Mouse (Mus musculus) MEL (cell line): ENCODE results near the gene Tcea3. TPM values are rescaled to one million over a fixed set of nuclear protein-coding genes. Genes with fewer than 3 reads are reported as not detected.

Experiments used
- DNase-seq: peaks from one replicate; pipeline ENCODE4 v3.0.0; 2011; ENCODE audit warnings: low read depth, low spot score
- H3K27ac ChIP-seq: 2 replicates; pipeline ENCODE4 v1.5.1; 2012; ENCODE audit warnings: low read depth, mild to moderate bottlenecking, control low read depth, low read length, moderate library complexity; ENCODE audit not compliant: control insufficient read depth
- H3K27me3 ChIP-seq, 2 experiments: fragments of 150-350 bp in 1 of 2; sonication (generic) in 1 of 2; 2 replicates each; pipeline ENCODE4 v1.6.1; 2012; ENCODE audit warnings: low read length in 2 of 2, mild to moderate bottlenecking in 2 of 2, improper control_type of control experiment in 1 of 2, moderate library complexity in 1 of 2; ENCODE audit not compliant: insufficient read depth in 2 of 2, control insufficient read depth in 1 of 2
- H3K36me3 ChIP-seq, 2 experiments: 2 replicates each; pipeline ENCODE4 v1.6.1; 2012 to 2014; ENCODE audit warnings: low read length in 2 of 2, improper control_type of control experiment in 1 of 2, inconsistent platforms in 1 of 2, mild to moderate bottlenecking in 1 of 2; ENCODE audit not compliant: insufficient read depth in 2 of 2, control insufficient read depth in 1 of 2
- H3K4me1 ChIP-seq, 2 experiments: fragments of 150-350 bp in 1 of 2; sonication (generic) in 1 of 2; 2 replicates each; pipeline ENCODE4 v1.6.1; 2012; ENCODE audit warnings: low read length in 2 of 2, improper control_type of control experiment in 1 of 2, mild to moderate bottlenecking in 1 of 2; ENCODE audit not compliant: insufficient read depth in 2 of 2, control insufficient read depth in 1 of 2
- H3K4me3 ChIP-seq, 2 experiments: fragments of 150-350 bp in 1 of 2; sonication (generic) in 1 of 2; 2 replicates each; pipeline ENCODE4 v1.5.1; 2012; ENCODE audit warnings: low read depth in 2 of 2, low read length in 2 of 2, mild to moderate bottlenecking in 2 of 2, moderate library complexity in 2 of 2, control low read depth in 1 of 2, improper control_type of control experiment in 1 of 2; ENCODE audit not compliant: control insufficient read depth in 1 of 2, insufficient read depth in 1 of 2
- H3K79me2 ChIP-seq: 2 replicates; pipeline ENCODE4 v1.6.1; 2012; ENCODE audit warnings: mild to moderate bottlenecking, low read length, moderate library complexity; ENCODE audit not compliant: control insufficient read depth, poor library complexity, insufficient read depth
- H3K9ac ChIP-seq: 2 replicates; pipeline ENCODE4 v1.6.1; 2012; ENCODE audit warnings: low read depth, mild to moderate bottlenecking, control low read depth, low read length, moderate library complexity; ENCODE audit not compliant: control insufficient read depth, poor library complexity, severe bottlenecking
- H3K9me3 ChIP-seq: fragments of 150-350 bp; sonication (generic); replicated peaks from 2 replicates; pipeline ENCODE4 v1.6.1; 2012; ENCODE audit warnings: mild to moderate bottlenecking, low read length, improper control_type of control experiment, moderate library complexity; ENCODE audit not compliant: insufficient read depth
- CHD1 ChIP-seq: IDR thresholded peaks from 2 replicates; pipeline ENCODE4 v1.6.1; 2012; ENCODE audit warnings: low read depth, mild to moderate bottlenecking, inconsistent platforms, low read length, improper control_type of control experiment
- CHD2 ChIP-seq: IDR thresholded peaks from 2 replicates; pipeline ENCODE4 v1.6.1; 2011; ENCODE audit warnings: low read length, improper control_type of control experiment
- CTCF ChIP-seq, 3 experiments: IDR thresholded peaks in 2 of 3; conservative IDR thresholded peaks in 1 of 3; 2 replicates each; pipeline ENCODE4 v1.5.1; 2011 to 2012; ENCODE audit warnings: low read length in 3 of 3, low read depth in 2 of 3, mild to moderate bottlenecking in 2 of 3, improper control_type of control experiment in 1 of 3, inconsistent platforms in 1 of 3, mixed read lengths in 1 of 3, moderate library complexity in 1 of 3; ENCODE audit not compliant: control insufficient read depth in 1 of 3, insufficient read depth in 1 of 3, poor library complexity in 1 of 3, severe bottlenecking in 1 of 3
- E2F4 ChIP-seq: IDR thresholded peaks from 2 replicates; pipeline ENCODE4 v1.6.1; 2011; ENCODE audit warnings: low read depth, low read length, improper control_type of control experiment, borderline replicate concordance
- ELF1 ChIP-seq: IDR thresholded peaks from 2 replicates; pipeline ENCODE4 v1.6.1; 2014; ENCODE audit warnings: low read depth, mild to moderate bottlenecking, inconsistent platforms, low read length, improper control_type of control experiment, moderate library complexity
- EP300 ChIP-seq, 2 experiments: IDR thresholded peaks; 2 replicates each; pipeline ENCODE4 v1.6.1; 2011; ENCODE audit warnings: improper control_type of control experiment in 2 of 2, low read length in 2 of 2, low read depth in 1 of 2, mild to moderate bottlenecking in 1 of 2
- GABPA ChIP-seq: IDR thresholded peaks from 2 replicates; pipeline ENCODE4 v1.6.1; 2012; ENCODE audit warnings: low read depth, mild to moderate bottlenecking, inconsistent platforms, low read length, improper control_type of control experiment, moderate library complexity
- GATA1 ChIP-seq: IDR thresholded peaks from 2 replicates; pipeline ENCODE4 v1.6.1; 2011; ENCODE audit warnings: low read depth, low read length, improper control_type of control experiment
- KAT2A ChIP-seq: conservative IDR thresholded peaks from 2 replicates; pipeline ENCODE4 v1.6.1; 2012; ENCODE audit warnings: low read depth, low read length, improper control_type of control experiment, inconsistent platforms
- MAFK ChIP-seq: IDR thresholded peaks from 2 replicates; pipeline ENCODE4 v1.6.1; 2011; ENCODE audit warnings: low read depth, mild to moderate bottlenecking, low read length, improper control_type of control experiment, borderline replicate concordance
- MEF2A ChIP-seq: IDR thresholded peaks from 2 replicates; pipeline ENCODE4 v1.6.1; 2014; ENCODE audit warnings: low read depth, mild to moderate bottlenecking, inconsistent platforms, low read length, improper control_type of control experiment; ENCODE audit not compliant: poor library complexity, insufficient replicate concordance, severe bottlenecking; ENCODE audit errors: extremely low read depth
- MYC ChIP-seq: IDR thresholded peaks from 2 replicates; pipeline ENCODE4 v1.6.1; 2011; ENCODE audit warnings: low read depth, mild to moderate bottlenecking, low read length, improper control_type of control experiment, moderate library complexity
- NRF1 ChIP-seq: IDR thresholded peaks from 2 replicates; pipeline ENCODE4 v1.6.1; 2014; ENCODE audit warnings: low read depth, mild to moderate bottlenecking, inconsistent platforms, low read length, improper control_type of control experiment, moderate library complexity; ENCODE audit not compliant: poor library complexity, insufficient read depth, severe bottlenecking
- POLR2A ChIP-seq, 2 experiments: IDR thresholded peaks; 2 replicates each; pipeline ENCODE4 v1.6.1; 2011 to 2012; ENCODE audit warnings: low read length in 2 of 2, mild to moderate bottlenecking in 2 of 2, control low read depth in 1 of 2, improper control_type of control experiment in 1 of 2, low read depth in 1 of 2, moderate library complexity in 1 of 2; ENCODE audit not compliant: control insufficient read depth in 1 of 2, insufficient read depth in 1 of 2, poor library complexity in 1 of 2
- POLR2AphosphoS2 ChIP-seq: IDR thresholded peaks from 2 replicates; pipeline ENCODE4 v1.6.1; 2011; ENCODE audit warnings: low read length, improper control_type of control experiment
- POLR2AphosphoS5 ChIP-seq: IDR thresholded peaks from 2 replicates; pipeline ENCODE4 v1.6.1; 2012; ENCODE audit warnings: low read depth, borderline replicate concordance, mild to moderate bottlenecking, inconsistent platforms, low read length, moderate library complexity, mixed read lengths
- UBTF ChIP-seq: IDR thresholded peaks from 2 replicates; pipeline ENCODE4 v1.6.1; 2012; ENCODE audit warnings: low read depth, mild to moderate bottlenecking, inconsistent platforms, low read length, improper control_type of control experiment, moderate library complexity, borderline replicate concordance; ENCODE audit not compliant: insufficient read depth
- USF2 ChIP-seq, 2 experiments: IDR thresholded peaks; 2 replicates each; pipeline ENCODE4 v1.6.1; 2011 to 2012; ENCODE audit warnings: improper control_type of control experiment in 2 of 2, low read length in 2 of 2, borderline replicate concordance in 1 of 2, inconsistent platforms in 1 of 2, low read depth in 1 of 2, mild to moderate bottlenecking in 1 of 2; ENCODE audit not compliant: insufficient read depth in 1 of 2
- ZC3H11A ChIP-seq: IDR thresholded peaks from 2 replicates; pipeline ENCODE4 v1.6.1; 2012; ENCODE audit warnings: low read depth, mild to moderate bottlenecking, inconsistent platforms, low read length, improper control_type of control experiment
- ZNF384 ChIP-seq: IDR thresholded peaks from 2 replicates; pipeline ENCODE4 v1.6.1; 2012; ENCODE audit warnings: low read depth, mild to moderate bottlenecking, inconsistent platforms, low read length, improper control_type of control experiment
- polyA plus RNA-seq, 2 experiments: library from polyadenylated mRNA; stranded (reverse) in 1 of 2; unstranded in 1 of 2; fragments of >175 nt in 1 of 2; fragments of >200 nt in 1 of 2; gene quantifications; 2 replicates each; pipeline versions ENCODE4 v1.2.1 to v1.2.4; 2012; ENCODE audit warnings: low replicate concordance in 2 of 2, low read depth in 1 of 2; ENCODE audit not compliant: insufficient read length in 2 of 2, insufficient read depth in 1 of 2, missing spikeins in 1 of 2
- total RNA-seq: library from RNA; depleted of rRNA; stranded (reverse); fragments of 300-350 nt; gene quantifications from 2 replicates; pipeline ENCODE4 v1.2.3, GENCODE M21; 2012

Gene Tcea3
- total and polyA plus RNA-seq, 3 experiments, result not detected

DNA sequence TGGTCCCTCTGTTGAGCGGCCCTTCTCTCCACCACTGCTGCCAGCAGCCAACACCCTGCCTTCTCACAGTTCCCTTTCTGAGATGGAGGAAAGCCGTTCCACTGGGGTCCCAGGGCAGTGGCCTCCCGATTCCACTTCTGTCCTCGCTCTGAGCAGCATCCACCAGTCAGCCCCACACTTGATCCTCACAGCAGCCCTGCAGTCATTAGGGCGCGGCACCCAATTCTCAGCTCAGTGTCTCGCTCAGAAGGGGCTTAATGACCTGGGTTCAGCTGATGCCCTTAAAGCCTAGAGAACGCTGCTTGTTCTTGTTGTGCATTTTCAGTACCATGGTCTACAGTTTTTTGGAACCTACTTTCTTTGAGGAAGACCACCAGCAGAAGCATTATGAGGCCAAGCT, 33.6 kb downstream of the Tcea3 start:
- peaks cover 0 to 7% of the 10 kb centered on the region in 2 experiments; a peak in 2 of 4 replicates for H3K36me3 ChIP-seq
- peaks cover 1% of the 10 kb centered on the region; the same call in 1 of the 2 replicates for H3K79me2 ChIP-seq
- H3K27ac ChIP-seq, result no peak overlapping the region
- TF ChIP-seq GATA1 (no peak), USF2 (IDR thresholded peaks at IDR 0.05; ENCODE audit: borderline replicate concordance in 1 of 2, insufficient read depth in 1 of 2, low read depth in 1 of 2, low read length in 2 of 2) (no peak), UBTF (no peak), NRF1 (no peak), GABPA (no peak), ZC3H11A (no peak)
- TF ChIP-seq, all 39 proteins: peak for 0
- DNase-seq, result no peak
- Histone ChIP-seq H3K9ac (no peak overlapping the region), H3K9me3 (no peaks in the 10 kb centered on the region), H3K4me1 (peaks cover 0 to 7% of the 10 kb centered on the region in 2 experiments; a peak in 2 of 4 replicates), H3K27me3 (peaks cover 4 to 5% of the 10 kb centered on the region in 2 experiments), H3K4me3 (no peak overlapping the region)

DNA sequence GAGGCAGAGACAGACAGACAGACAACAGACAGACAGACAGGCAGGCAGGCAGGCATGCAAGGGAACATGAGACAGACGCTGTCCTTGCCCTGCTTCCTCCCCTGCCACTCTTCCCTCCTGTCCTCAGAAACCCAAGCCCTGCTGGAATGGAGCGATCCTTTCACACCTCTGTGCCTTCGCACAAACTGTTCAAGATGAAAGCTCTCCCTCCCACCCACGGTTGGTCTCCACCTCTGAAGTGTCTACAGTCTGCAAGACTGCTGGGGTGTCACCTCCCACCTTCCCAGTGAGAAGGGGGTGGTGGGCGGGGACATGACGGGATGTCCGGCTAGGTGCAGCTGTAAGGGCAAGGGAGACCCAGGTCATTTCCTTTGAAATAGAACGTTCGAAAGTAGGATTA, 34.1 kb downstream of the Tcea3 start:
- Histone ChIP-seq H3K79me2 (peaks cover 3% of the 10 kb centered on the region), H3K27ac (no peak overlapping the region), H3K36me3 (peaks cover 0 to 9% of the 10 kb centered on the region in 2 experiments; a peak in 2 of 4 replicates), H3K4me3 (no peak overlapping the region), H3K9me3 (no peaks in the 10 kb centered on the region), H3K27me3 (peaks cover 0 to 5% of the 10 kb centered on the region in 2 experiments), H3K4me1 (peaks cover 0 to 9% of the 10 kb centered on the region in 2 experiments; a peak in 2 of 4 replicates), H3K9ac (no peak overlapping the region)
- TF ChIP-seq CHD2 (no peak), ZNF384 (no peak), KAT2A (no peak), POLR2A (IDR thresholded peaks at IDR 0.05; ENCODE audit: control insufficient read depth in 1 of 2, insufficient read depth in 1 of 2, low read depth in 1 of 2, low read length in 2 of 2, poor library complexity in 1 of 2) (no peak), CTCF (IDR thresholded peaks at IDR 0.05 in 2 of 3, conservative IDR thresholded peaks at IDR 0.05 in 1 of 3; ENCODE audit: control insufficient read depth in 1 of 3, insufficient read depth in 1 of 3, low read depth in 2 of 3, low read length in 3 of 3, poor library complexity in 1 of 3, severe bottlenecking in 1 of 3) (no peak), POLR2AphosphoS5 (no peak)
- no peak for DNase-seq

DNA sequence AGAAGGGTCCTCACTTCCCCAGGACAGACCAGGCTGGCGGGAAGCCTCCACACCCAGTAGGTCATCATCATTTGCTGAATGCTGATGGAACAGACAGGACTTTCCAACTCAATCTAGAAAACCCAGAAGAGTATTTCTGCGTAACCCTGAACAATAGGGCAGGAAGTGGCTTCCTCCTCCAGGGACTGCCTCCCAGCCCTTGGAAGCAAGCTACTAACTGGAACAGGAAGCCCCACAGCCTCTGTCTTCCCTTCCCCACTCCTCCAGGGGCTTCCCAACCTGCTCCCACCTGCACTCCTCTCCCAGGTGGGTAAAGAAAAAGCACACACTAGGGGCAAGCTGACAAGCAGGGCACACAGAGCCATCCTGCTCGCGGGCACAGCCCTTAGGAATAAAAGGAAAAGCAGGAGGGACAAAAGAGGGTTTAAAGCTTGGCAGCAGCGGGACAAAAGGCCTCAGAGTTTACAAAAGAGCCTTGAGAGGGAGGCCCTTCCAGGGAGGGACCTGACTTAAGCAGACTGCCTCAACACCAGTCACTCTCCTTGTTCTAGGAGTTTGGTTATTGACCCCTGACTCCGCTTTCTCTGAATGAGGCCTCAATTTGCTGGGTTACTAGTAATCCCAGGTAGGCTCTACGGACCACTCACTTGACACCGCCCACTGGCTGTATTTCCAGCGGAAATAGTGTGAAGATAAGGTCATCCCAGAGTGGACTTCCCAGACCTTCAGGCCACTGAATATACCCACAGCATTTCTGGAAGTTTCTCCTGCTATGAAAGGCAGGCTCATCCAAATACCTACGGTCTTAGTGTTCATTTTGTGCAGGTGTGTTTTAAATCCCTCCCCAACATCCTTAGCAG, 35.3 kb downstream of the Tcea3 start:
- DNase-seq, result no peak
- Histone ChIP-seq H3K79me2 (peaks cover 4% of the 10 kb centered on the region), H3K27me3 (peaks cover 0 to 2% of the 10 kb centered on the region in 2 experiments), H3K4me3 (no peak overlapping the region), H3K9ac (no peak overlapping the region), H3K4me1 (peaks cover 0 to 11% of the 10 kb centered on the region in 2 experiments; a peak in 2 of 4 replicates), H3K36me3 (peaks cover 0 to 10% of the 10 kb centered on the region in 2 experiments; a peak in 2 of 4 replicates), H3K9me3 (no peaks in the 10 kb centered on the region), H3K27ac (no peak overlapping the region)
- TF ChIP-seq CHD1 (no peak), EP300 (IDR thresholded peaks at IDR 0.05; ENCODE audit: low read depth in 1 of 2, low read length in 2 of 2) (no peak), ZC3H11A (no peak), UBTF (no peak), CTCF (IDR thresholded peaks at IDR 0.05 in 2 of 3, conservative IDR thresholded peaks at IDR 0.05 in 1 of 3; ENCODE audit: control insufficient read depth in 1 of 3, insufficient read depth in 1 of 3, low read depth in 2 of 3, low read length in 3 of 3, poor library complexity in 1 of 3, severe bottlenecking in 1 of 3) (no peak), USF2 (IDR thresholded peaks at IDR 0.05; ENCODE audit: borderline replicate concordance in 1 of 2, insufficient read depth in 1 of 2, low read depth in 1 of 2, low read length in 2 of 2) (no peak), MEF2A (no peak), ELF1 (no peak), POLR2AphosphoS2 (no peak), E2F4 (no peak), MYC (no peak), CHD2 (no peak), MAFK (no peak)
